Mouse (Mus musculus): ENCODE results near the gene Rnf43.
A peak's percentile ranks its signal among the peaks of the same experiment; 100 is the strongest.

The Rnf43 gene

GRCm38 (mm10) chr11:87662407-87662806 is at the start of gene Rnf43:
Gene Rnf43, plus strand, starts transcription at chr11:87662722.
- peak; percentile 93 for DNase-seq (ENCODE audit: low read depth, low spot score)

DNA sequence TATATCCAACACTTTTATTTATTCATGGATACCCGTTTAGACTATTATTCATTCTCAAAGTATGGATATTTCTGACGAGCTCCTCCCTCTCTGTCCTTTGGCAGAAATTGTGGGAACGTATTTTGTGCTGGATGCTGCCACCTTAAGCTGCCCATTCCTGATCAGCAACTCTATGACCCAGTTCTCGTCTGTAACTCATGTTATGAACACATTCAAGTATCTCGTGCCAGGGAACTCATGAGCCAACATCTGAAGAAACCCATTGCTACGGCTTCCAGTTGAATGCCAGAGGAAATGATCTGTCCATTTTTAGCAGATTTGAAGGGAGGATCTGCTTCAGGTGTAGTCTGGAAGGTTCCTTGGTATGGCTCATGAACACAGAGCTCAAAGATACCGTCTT is 48.5 kb upstream of the Rnf43 start:
- DNase-seq (ENCODE audit: low read depth, low spot score): no peak

DNA sequence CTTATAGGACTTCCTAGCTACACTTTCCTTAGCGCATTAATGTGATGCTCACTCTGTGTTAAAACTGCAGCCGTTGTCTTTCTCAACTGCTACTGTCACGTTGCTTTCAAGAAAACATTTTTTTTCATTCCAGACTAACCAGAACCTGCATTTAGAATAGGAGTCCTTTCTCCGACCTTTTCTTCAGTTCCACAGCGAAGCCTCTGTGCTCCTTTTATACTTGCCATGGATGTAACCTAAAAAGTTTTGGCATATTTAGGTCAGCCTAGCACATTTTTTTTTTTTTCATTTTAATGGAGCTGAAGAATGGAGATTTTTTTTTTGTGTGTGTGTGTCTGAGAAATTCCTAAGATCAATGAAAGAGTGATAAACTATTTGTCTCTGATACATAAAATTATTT is 47.0 kb upstream of the Rnf43 start:
- no peak for DNase-seq (ENCODE audit: low read depth, low spot score)

- peak; percentile 35 for DNase-seq (ENCODE audit: low read depth, low spot score)
Measured at GRCm38 (mm10) chr11:87615952-87616351, 46.6 kb upstream of the Rnf43 start.

DNA sequence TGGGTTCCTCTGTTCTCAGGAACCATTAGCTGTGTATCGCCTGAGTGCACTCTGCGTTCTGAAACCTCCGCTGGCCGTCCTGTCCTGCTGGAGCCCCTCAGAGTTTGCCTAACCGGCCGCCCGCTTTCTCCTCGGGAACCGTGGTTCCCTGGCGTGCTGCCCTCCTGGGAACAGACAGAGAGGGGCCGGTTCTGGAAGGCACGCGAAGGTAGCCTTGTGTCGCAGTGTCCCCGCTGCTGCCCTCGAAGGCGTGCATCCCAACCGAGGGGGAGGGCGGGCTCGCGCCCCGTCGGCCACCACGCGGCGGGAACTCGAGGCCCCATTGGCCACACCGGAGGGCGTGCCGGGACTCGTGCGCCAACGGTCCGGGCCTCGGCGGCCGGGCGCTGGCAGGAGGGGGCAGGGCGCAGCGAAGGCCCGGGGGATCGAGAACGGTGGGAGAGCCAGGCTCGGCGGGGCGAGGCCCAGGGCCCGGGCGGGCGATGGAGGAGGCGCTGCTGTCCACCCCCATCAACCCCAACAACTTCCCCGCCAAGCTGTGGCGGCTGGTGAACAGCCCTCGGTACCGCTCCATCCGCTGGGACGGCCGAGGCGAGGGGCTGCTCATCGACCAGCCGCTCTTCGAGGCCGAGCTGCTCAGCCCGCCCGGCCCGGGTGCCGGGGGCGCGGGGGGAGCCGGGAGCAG is 45.6 kb upstream of the Rnf43 start, which contains the start of gene Hsf5:
Gene Hsf5 (plus strand): TSS at position 375 of the 685 bp plus-strand sequence.
- no peak for DNase-seq (ENCODE audit: low read depth, low spot score)

DNA sequence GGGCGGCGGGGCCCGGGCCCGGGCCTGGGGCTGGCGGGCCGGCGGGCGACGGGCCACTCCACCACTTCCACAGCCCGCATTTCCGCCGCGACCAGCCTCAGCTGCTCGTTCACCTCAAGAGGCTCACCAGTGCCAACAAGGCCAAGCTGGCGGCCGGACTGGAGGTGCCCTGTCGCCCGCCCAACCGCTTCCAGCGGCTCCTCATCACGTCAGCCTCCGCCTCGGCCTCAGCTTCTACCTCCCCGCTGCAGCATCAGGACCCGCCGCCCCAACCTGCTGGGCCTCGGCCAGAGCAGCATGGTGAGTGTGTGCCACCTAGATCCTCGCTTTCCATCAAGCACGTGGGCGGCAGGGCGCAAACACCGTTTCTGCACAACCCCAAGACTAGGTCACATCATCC is 44.9 kb upstream of the Rnf43 start:
- DNase-seq (ENCODE audit: low read depth, low spot score): no peak

DNA sequence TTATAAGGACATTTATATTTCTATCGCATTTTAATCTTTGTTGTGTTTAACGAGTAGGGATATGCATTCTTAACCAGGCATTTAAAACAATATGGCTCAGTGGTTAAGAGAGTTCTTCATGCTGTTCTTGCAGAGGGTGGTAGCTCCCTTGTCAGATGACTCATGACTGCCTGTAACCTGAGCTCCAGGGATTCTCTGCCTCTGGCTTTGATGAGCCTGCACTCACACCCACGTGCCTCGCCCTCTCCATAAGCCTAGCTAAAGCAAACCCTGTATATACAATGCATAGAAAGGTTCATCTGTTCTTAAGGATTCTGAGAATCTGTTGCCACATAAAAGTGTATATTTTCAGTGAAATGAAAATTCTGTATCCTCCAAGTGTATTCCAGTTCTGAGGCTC is 39.4 kb upstream of the Rnf43 start:
- DNase-seq (ENCODE audit: low read depth, low spot score): peak; percentile 71

GRCm38 (mm10) chr11:87629859-87630258 is 32.7 kb upstream of the Rnf43 start:
- peak; percentile 56 for DNase-seq (ENCODE audit: low read depth, low spot score)

DNA sequence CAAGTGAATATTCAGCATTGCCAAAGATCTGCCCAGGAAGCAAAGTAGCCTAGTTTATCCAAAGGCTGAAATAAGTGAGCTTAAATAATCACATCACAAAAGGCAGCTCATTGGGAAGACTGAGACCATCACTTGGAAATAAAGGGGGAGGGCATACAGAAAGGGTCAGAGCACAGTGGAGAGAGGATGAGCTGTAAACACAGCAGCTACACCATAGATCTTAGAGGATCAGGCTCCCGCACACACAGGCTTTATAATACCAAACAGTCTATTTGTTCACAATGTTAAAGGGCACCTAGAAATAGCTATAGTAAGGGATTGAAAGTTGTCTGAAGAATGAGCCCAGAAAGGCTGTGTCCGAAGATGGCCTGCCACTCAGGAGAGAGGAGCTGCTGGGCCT is 23.7 kb upstream of the Rnf43 start:
- DNase-seq (ENCODE audit: low read depth, low spot score): no peak

GRCm38 (mm10) chr11:87639206-87639605 is 23.3 kb upstream of the Rnf43 start:
- DNase-seq (ENCODE audit: low read depth, low spot score): peak; percentile 64

- no peak for DNase-seq (ENCODE audit: low read depth, low spot score)
Measured at GRCm38 (mm10) chr11:87642865-87643264, 19.7 kb upstream of the Rnf43 start.

DNA sequence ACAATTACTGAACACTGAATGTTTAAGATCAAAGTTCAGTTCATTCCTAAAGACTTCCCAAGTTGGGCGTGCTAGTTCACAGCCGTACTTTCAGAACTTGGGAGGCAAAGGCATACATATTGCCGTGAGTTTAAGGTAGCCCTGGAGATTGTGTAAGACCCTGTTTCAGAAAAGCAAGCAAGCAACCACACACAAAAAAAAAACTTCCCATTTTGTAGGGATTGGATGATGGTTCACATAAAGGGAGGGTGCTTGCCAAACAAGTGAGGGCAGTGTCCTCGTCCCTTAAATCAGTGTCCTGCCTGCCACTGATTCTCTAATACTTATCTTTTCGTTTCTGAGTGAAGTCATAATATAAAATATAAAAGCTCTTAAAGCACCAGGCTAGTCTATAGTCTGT is 7.8 kb upstream of the Rnf43 start:
- no peak for DNase-seq (ENCODE audit: low read depth, low spot score)

DNA sequence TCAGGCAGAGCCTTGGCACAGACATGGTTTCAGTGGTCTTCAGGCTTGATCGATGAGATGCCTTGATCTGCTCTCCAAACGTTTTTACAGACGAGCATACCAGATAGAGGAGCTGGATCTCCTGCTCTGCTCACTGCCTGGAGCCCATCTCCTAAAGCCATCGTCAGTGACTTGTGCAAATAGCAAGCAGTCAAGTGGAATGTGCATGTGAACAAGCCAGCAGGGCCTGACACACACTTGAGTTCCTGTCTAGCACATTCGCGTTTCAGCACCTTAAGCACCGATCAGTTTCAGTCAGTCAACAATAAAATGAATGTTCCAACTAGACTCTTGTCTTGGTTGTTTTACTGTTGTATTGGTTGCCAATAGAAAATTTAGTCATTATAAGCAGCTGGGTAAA is 3.3 kb upstream of the Rnf43 start:
- no peak for DNase-seq (ENCODE audit: low read depth, low spot score)

DNA sequence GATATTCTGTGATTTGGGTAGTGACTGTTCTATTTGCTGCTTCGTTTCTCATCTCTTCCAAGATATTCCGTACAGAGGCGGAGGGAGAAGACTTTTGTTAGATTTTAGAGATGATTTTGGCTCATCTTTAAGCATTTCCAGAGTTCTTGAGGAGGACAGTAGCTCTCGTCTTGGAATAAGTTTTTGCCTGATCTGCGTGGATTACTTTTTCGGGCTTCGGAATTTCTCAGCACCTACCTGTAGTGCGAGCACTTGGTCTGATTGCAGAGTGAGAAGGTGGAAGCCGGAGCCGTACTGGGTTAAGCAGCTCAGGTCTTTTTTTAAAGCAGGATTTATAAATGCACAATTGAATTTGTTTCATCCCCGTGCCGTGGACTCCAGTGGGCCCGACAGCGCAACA is 300 bp downstream of the Rnf43 start:
- no peak for DNase-seq (ENCODE audit: low read depth, low spot score)

DNA sequence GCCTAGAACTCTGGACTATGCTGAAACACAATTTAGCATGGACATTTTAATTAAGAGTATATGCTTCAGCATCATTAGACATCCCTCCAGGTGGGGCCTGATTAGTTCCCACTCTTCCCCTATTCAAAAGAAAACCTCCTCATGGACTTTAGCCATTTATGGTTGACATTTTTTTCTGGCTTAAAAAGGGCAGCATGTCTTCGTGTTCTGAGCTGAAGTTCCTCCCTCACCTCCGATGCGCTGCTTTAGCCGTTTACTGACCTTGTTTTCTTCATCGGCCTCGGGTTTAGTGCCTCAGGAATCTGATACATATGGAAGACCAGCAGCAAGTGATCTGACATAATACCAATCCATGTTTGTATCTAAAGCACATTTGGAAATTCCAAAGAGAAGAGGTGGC is 1.4 kb downstream of the Rnf43 start:
- no peak for DNase-seq (ENCODE audit: low read depth, low spot score)

- peak; percentile 20 for DNase-seq (ENCODE audit: low read depth, low spot score)
Measured at GRCm38 (mm10) chr11:87664521-87664920, 2.0 kb downstream of the Rnf43 start.

DNA sequence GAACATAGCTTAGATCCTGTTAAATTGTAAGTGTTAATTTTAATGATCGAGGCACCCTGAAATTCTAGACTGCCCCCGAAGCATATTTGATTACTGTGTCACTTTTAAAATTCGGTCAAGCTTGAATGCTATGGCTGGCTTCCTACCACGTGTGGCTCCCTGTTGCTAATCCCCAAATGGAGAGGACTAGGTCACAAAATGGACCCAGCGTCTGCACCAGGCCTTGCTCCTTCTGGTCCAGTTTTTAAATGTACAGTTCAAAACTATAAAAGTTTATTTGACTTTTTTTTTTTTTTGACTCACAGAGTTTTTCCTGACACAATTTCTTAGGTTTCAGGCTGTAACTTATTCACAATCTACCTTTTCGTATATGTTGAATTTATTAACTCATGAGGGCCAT is 2.7 kb downstream of the Rnf43 start:
- no peak for DNase-seq (ENCODE audit: low read depth, low spot score)

- DNase-seq (ENCODE audit: low read depth, low spot score): no peak
Measured at GRCm38 (mm10) chr11:87665658-87666057, 3.1 kb downstream of the Rnf43 start.

DNA sequence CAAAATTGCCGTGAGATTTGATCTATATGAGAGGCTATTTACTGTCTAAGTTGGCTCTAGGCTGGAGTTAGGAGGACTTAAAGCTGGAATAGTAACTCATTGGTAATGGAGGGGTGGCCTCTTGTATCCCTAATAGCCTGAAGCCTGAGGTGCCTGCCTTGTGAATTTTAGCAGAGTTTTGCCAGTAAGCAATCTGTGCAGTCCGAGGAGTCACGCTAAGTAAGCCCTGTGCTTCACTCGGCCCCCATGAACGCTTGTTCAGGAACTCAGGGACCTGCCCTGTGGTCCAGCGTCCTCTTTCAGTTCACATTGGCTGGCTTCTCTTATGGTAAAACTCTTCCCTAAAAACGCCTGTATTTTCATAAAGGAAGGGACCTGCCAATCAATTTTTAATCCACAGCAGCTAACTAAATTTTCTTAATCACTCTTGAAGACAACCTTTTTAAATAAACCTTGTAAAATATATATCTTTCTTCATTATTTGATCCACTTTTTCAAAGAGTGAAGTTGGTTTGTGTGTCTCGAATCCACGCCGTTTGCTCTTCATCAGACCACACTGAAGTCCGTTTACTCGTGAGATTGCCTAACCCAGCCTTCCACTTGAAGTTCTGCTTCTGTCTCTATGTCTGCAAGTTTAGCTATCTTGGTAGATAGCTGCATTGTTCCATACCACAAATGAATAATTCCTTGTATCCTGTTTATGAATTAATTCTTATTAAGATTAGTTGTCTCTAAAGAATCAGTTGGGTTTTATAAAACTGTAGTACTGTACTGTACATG is 3.9 kb downstream of the Rnf43 start:
- no peak for DNase-seq (ENCODE audit: low read depth, low spot score)

GRCm38 (mm10) chr11:87667107-87668090 is 4.9 kb downstream of the Rnf43 start:
- DNase-seq (ENCODE audit: low read depth, low spot score): no peak

- no peak for DNase-seq (ENCODE audit: low read depth, low spot score)
Measured at GRCm38 (mm10) chr11:87673282-87673681, 10.8 kb downstream of the Rnf43 start.

DNA sequence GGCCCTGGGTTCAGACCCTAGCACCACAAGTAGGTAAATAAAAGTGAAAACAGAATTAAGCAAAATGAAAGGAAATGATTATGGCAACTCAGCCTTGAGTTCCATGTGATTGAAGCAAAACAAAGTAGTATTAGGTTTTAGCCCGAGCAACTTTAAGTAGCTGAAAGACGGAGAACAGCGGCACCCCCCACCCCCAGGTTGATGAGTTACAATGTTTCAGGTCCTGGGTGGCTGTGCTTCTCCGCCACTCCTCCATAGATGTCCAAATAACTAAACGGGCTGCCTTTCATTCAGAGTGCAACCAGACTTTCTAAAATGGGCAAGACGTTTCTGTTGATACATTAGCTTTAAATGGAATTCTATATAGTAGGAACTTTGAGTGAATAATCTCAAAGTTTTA is 13.1 kb downstream of the Rnf43 start:
- no peak for DNase-seq (ENCODE audit: low read depth, low spot score)

Data from brain, adult 2 months (tissue).